Mouse (Mus musculus): ENCODE measurements around the gene Zfp853.

- no peak for TF ChIP-seq CTCF (IDR thresholded peaks at IDR 0.05; ENCODE audit: control insufficient read depth, insufficient read depth, insufficient read length)
- TF ChIP-seq CEBPB (IDR thresholded peaks at IDR 0.05; ENCODE audit: low read depth), result no peak
- TF ChIP-seq USF1 (IDR thresholded peaks at IDR 0.05; ENCODE audit: low read depth), result no peak
Measured at GRCm38 (mm10) chr5:143264689-143265088, 28.7 kb downstream of the Zfp853 start.
